Mouse (Mus musculus) R1 (cell line): ENCODE measurements around the gene Plcb4.
"Not testable (repeated sequence)": the region's sequence is repeated elsewhere in the genome, so short reads cannot be mapped to it uniquely, and the experiment has no call there.

Source experiments
- DNase-seq: peaks from one replicate; pipeline ENCODE4 v3.0.0-alpha.2; 2018; ENCODE audit warnings: low read depth, low spot score

Gene Plcb4

DNA sequence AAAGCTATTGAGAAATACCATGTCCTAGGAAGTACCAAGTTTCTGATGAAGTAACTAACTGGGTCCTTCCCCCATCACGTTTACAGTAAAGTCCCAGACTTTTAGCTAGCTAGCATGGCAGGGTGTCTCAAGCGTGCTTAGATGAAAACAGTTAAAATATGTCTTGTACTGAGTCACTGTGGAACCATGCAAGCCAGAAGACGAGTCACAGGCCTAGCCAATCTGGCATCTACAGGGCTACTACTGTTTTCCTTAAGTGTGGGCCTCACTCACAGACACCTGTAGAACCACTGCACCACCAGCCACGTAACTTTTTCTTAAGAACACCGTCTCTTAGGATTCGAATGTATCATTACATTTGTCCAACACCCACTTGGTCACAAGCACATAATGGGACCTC is 278.8 kb downstream of the Plcb4 start:
- no peak for DNase-seq

GRCm38 (mm10) chr2:135939933-135940332 is 281.1 kb downstream of the Plcb4 start:
- DNase-seq, result no peak

GRCm38 (mm10) chr2:135947839-135948238 is 289.0 kb downstream of the Plcb4 start:
- DNase-seq, result peak; percentile 61

DNA sequence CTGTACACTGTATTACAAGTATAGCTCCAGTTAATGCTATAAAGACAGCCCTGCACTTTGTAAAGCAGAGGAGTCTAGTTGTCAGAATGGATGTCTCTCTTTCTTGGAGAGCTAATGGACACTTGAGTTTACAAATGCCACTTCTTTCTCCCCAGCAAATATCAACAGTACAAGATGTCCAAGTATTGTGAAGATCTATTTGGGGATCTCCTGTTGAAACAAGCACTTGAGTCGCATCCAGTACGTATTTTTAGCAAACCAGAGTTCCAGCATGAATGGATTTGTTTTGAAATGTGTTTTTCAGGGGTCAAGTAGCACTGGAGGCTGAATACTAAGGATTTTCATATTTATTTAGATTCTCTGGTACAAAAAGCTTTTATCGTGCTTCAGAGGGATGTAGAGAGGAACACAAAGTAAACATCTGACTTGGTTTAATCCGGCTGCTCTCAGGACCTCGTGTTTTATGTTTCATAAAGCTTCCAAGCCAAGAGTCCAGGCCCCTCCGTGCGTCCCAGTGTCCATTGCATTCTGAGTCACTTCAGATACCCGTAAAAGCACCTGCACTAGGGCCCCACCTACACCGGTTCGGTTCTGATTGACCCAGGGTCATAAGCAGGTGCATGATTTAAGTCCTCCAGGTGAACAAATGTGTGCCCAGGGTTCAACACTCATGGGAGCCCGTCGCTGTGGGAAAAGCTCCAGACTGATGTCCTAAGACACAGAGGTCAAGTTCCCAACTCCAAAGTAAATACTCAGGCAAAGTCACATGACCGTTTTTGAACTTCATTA is 296.1 kb downstream of the Plcb4 start:
- DNase-seq, result no peak

DNA sequence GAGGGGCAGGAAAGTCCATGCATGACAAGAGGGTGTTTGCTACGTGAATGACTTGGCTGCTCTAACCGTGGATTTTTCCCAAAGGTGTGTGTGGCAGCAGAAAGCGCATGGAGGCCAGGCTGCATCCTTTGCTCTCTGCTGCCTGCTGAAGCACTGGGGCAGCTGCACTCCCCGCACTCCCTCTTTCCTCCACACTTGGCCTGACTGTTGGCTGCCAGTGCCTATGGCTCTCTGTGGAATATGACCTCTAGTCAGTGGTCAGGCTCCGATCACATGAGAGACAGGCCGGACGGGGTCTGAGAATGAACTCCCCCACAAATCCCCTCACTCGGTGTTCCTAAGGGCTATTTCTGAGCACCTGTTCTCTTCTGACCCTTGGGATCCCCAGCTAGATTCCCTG is 297.0 kb downstream of the Plcb4 start:
- no peak for DNase-seq

- DNase-seq, result peak; percentile 60
Observed at GRCm38 (mm10) chr2:135957689-135958088, 298.9 kb downstream of the Plcb4 start.

- DNase-seq, result no peak
Observed at GRCm38 (mm10) chr2:135958453-135958852, 299.6 kb downstream of the Plcb4 start.

- no peak for DNase-seq
Observed at GRCm38 (mm10) chr2:135963089-135963488, 304.3 kb downstream of the Plcb4 start.

- DNase-seq, result peak; percentile 56
Observed at GRCm38 (mm10) chr2:135966871-135967557, 308.2 kb downstream of the Plcb4 start.

GRCm38 (mm10) chr2:135968159-135968558 is 309.3 kb downstream of the Plcb4 start:
- DNase-seq, result no peak

GRCm38 (mm10) chr2:135970902-135971301 is 312.1 kb downstream of the Plcb4 start:
- no peak for DNase-seq

DNA sequence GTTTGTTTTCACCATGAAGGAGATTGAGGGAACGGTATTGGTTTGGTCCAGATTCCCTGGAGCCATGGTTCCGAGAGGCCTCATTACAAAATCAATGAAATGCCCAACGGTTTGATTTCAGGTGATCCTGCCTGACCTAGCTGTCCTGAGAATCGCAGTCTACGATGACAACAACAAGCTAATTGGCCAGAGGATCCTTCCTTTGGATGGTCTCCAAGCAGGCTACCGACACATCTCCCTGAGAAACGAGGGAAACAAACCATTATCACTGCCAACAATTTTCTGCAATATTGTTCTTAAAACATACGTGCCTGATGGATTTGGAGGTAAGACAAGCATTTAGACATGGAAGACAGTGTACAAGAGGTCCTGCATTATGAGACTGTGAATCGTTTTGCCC is 317.2 kb downstream of the Plcb4 start:
- no peak for DNase-seq

- no peak for DNase-seq
Observed at GRCm38 (mm10) chr2:135978790-135979189, 320.0 kb downstream of the Plcb4 start.

GRCm38 (mm10) chr2:135980428-135980827 is 321.6 kb downstream of the Plcb4 start:
- no peak for DNase-seq

DNA sequence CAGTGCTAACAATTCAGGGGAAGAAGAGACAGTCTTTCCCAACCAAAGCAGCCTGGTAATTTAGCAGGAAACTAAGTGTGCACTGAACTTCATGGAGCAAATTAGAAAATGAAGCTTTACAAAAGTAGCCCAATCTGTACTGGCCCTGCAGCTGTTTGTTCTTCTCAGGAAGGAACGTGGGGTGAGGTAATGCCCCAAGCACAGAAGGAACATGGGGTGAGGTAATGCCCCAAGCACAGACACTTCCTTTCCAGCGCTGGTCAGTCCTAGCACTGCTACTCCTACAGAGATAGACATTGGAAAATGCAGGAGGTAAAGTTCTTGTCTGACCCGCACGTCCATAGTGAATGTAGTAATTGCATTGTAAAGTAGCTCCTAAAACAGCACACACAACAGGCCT is 325.2 kb downstream of the Plcb4 start:
- DNase-seq, result no peak

DNA sequence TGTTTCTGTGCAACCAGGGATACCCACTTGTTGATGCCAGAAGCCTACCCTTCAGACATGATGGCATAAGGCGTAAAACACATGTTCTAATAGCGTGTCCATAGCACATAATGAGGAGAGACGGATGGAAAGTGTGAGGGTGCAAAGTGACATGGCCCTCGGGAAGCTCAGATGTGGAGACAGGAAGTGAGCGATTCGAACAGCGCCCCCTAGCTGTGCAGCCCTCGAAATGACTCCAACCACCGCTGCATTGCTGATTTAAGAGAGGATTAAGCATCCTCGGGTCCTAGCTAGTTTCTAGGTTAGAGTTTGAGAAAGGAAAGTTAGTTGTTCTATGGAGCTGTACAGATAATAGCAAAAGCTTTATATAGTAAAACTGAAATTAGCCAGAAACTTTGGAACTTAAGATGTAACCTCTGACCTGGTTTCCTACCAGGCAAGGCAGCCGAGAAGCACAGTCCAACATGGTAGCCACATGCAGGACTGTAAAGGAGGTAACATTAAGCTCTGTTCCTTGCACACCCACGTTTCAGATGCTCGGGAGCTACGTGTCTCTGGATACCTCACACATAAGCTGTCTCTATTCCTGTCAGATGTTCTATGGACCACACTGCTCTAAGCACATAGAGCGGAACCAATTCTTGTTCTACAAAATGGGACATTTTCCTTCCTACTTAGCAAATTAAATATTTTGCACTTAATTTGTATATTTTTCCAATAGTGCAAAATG is 326.9 kb downstream of the Plcb4 start:
- peak; percentile 51 for DNase-seq

- not testable (repeated sequence) for DNase-seq
Observed at GRCm38 (mm10) chr2:135988475-135988874, 329.7 kb downstream of the Plcb4 start.

- DNase-seq, result peak; percentile 54
Observed at GRCm38 (mm10) chr2:135990686-135991085, 331.9 kb downstream of the Plcb4 start.

- DNase-seq, result peak; percentile 53
Observed at GRCm38 (mm10) chr2:135993314-135993713, 334.5 kb downstream of the Plcb4 start.

DNA sequence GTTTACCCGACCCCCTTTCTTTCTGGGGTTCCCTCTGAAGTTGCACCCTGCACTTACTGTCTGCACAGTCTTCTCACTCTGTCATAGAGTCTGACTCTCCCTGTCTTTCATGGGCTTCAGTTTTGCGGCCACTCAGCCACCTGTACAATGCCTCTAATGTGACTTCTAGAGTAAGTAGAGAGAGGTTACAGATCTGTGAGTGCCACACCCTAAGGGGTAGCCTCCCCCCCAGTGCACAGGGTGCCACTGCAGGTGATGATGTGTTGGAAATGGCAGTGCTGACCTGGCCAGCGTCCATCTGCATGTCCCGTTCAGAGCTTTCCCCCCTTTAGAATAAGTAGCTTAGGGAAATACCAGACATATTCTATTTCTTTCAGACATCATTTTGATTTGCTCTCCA is 336.4 kb downstream of the Plcb4 start:
- no peak for DNase-seq

- no peak for DNase-seq
Observed at GRCm38 (mm10) chr2:135996936-135997335, 338.1 kb downstream of the Plcb4 start.

DNA sequence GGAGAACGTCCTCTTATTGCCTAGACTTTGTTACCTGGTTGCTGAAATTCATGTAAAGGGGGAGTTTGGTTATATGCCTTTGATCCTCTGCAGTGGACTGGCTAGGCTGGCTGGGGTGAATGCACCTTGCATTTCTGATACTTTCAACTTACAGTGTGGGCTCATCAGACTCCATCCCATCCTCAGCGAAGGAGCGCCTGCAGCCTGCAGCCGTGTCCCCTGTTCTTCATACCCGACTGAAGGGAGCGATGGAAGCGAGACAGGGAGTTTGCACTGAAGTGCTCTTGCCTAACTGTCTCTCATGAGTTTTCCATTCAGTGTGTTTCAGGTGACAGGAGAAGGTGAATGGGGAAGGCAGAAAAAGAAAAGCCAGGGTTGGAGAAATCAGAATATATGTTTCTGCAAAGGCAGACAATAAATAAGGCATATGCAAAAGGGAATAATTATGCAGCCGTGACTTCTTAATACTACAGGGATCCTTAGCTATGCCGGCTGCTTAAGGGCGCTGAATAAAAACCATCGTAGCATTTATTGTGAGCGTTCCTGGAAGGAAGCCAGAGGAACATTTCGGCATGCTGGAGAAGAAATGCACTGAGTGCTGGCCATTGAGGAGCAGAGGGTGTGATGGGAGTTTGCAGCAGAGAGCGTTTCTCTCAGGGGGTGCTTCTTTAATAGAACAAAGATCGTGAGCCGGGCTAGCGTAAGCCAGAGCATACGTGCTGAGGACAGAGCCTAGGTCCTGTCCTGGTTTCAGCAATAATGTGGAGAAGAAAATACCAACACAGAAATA is 338.7 kb downstream of the Plcb4 start:
- DNase-seq, result no peak
